Mouse (Mus musculus) heart, postnatal 10 days (tissue): ENCODE data around the gene Kmt5c. TPM values are rescaled to one million over a fixed set of nuclear protein-coding genes. Genes with fewer than 3 reads are reported as not detected.

ENCODE experiments used
- DNase-seq, 2 experiments: peaks; one replicate each; pipeline ENCODE4 v3.0.0; 2021
- intact Hi-C: fragments of 180-260 bp; cut with DNase I; formaldehyde crosslinking; loops from one replicate; pipeline ENCODE4 v1.15.1; 2025
- total RNA-seq, 2 experiments: library from RNA; stranded (reverse); gene quantifications; 2 replicates each; pipeline ENCODE4 v1.2.3; 2021

Kmt5c gene
- total RNA-seq, 2 experiments from 2014 or later = 32.1 to 37.1 TPM

DNA sequence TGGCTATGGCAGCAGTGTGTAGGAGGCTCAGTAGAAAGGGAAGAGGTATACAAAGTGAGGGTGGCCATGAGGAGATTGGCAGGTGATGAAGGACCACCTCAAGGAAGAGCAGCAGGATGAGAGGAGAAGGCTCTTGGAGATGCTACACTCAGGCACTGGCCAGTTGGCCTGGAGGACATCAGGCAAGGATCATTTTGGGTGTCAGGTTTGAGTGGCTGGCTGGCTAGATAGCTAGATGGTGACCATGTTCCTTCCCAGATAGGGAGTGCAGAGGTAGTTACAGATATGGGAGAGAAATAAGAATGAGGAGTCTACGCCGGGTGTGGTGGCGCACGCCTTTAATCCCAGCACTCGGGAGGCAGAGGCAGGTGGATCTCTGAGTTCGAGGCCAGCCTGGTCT is 5.0 kb downstream of the Kmt5c start:
- intact Hi-C loops = no loop called here
- DNase-seq = no peak

DNA sequence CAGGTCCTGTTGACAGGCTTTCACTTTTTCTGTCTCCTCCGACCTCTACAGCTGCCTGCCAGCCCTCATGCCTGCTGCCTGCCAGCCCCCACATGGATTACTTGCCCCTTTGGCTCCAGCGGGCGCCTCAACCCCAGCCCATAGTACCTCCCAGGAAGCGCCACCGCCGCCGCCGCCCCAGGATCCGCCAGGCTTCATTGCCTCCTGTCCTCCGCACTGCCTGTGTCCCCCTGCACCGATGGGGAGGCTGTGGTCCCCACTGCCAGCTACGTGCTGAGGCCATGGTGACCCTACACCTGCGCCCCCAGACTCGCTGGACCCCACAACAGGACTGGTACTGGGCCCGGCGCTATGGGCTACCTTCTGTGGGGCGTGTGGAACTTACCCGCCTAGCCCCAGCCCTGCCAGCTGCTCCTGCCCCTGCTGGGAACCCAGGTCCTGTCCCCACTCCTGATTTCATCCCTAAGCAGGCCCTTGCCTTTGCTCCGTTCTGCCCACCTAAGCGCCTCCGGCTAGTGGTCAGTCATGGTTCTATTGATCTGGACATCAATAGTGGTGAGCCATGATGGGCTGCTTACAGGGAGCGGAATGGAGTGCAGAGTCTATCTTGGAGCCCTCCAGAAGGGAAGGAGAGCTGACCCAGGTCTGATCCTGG is 6.5 kb downstream of the Kmt5c start:
- intact Hi-C loops = no loop called here
- no peak for DNase-seq

DNA sequence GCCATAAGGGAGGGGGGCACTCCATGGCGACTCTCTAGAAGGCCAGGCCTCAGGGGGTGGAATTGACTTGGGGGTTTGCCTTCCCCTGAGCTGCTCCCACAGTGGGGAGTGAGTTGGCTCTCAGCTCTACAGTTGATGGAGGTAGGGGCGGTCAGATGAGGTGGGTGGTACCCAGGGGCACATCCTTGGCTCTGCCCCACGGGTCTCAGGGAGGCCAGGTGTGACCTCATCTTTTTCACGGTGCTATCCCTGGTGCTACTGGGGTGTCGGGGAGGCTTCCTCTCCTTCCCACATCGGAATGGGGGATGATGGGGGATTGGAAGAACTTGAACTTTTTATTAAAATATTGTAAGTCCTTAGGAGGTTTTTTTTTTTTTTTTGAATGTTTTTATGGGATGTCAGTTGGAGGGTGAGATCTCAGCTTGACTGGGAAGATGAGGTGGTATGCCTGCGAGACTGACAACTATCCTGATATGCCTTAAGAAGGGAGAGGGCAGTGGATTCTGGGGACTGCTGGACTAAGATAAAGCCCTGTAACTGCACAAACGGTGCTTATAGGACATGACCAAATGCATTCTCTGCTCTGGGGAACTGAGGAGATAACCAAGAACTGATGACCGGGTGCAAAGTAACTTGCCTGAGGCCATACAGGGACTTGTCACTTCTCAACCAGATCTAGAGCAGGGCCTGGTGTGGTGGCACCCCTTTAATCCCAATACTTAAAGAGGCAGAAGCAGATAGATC is 7.4 kb downstream of the Kmt5c start:
- DNase-seq = no peak
- intact Hi-C loops = no loop called here

DNA sequence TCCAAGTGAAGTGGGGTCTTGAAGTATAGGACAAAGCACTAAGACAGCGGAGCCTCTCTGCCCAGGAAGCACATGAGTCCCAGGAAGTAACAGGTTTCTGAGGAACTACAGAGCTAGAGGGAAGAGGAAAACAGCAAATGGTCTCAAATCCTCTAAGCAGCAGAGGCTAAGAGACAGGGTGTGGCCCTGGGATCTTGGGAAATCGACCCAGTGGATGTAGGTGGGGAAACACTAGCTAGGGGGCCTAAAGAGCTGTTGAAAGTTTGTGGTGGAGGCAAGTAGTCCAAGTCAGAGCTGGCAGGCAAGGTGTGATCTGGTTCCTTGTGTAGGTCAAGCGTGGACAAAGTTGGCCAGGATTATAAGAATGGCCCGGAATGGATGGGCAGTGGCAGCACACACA is 8.4 kb downstream of the Kmt5c start:
- intact Hi-C loops = no loop called here
- DNase-seq = no peak

GRCm38 (mm10) chr7:4749169-4749568 is 9.3 kb downstream of the Kmt5c start:
- DNase-seq = no peak
- intact Hi-C loops = no loop called here

DNA sequence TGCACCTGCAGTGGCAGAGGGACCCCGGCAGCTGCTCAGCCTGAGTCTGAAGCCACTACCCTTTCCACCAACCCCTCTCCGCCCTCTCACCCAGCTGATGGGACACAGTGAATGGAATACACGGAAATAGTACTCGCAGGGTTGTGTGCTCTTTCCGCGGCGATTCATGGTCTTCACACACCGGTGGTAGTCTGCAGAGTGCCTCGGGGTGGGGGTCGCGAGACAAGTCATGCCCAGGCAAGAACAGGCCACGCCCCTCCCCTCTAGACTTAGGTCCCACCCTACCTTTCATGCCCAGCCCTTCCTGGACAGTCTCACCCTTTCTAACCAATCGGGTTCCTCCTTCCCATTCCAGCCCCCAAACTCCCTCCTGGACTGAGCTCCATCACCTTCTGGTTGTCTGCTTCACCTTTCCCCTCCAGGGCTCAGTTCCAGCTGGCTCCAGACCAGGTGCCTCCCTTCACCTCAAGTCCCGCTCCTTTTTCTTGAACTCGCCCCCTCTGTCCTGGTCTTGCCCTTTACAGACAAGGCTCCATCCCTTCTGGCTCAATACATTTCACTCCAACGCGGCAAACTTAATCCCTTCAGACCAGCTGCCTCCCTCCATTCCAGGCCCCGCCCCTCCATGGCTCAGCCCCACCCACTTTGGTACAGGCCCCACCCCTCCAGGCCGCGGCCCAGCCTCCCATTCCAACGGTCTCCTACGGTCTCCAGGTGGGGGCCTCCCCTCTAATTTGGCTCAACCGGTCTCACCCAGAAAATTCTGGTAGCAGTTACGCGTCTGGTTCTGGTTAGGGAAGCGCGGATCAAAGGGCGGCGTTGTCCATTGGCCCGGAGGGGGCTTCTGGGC is 12.3 kb downstream of the Kmt5c start:
- peak; percentile 25 to 41 for DNase-seq
- intact Hi-C loops = no loop called here

DNA sequence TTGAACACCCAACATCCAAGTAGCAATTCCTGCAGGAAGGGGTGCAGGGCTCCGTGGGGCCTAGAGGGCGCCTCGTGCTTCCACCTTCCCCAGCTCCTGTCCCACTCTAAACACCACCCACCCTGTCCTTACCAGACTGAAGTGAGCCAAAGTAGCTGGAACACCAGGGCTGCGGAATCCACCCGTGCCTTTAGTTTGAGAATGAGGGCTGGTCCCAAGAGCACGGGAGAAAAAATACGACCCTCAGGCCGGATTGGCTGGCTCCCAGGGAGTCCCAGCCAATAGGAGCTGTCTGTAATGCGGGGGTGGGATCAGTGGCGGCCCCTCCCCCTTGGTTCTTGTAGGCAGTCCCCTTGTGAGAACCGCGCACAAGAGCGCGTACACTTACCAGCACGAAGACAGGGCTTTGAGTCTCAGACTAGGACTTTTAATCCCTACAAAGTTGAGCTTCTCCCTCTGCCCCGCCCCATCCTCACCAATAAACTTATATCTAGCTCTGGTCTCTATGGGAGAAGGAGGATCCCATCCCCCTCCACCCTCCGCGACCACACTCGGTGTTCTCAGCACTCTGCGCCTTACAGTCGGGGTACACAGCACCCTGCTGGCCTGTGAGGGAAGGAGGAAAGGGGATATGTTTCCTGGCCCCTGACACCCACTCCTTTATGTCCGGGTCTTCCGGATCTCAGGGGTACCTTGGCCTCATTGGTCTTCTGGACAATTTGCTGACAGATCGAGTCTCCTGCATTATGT is 13.1 kb downstream of the Kmt5c start, which contains the start of gene Cox6b2:
Cox6b2 (minus strand) TSS at position 274 of the 750 bp plus-strand sequence.
- peak; percentile 77 to 79 for DNase-seq
- intact Hi-C loops = no loop called here

DNA sequence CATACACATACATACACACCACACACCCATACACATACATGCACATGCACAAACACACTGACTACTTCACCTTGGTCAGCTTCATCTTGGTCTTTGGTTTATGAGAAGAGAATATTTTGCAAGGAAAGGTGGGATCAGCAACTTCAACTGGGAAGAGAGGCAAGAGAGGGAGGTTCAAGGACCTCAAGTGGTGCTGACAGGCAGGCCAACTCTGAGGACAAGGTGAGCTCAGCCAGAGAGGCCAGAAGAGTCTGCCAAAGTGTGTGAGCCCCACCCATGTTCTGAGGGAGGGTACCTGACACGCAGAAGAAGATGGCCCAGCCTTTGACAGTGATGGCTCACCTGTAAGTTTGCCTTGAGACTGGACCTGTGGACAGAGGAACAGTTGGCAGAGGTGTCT is 19.8 kb downstream of the Kmt5c start:
- intact Hi-C loops = loop anchor here (2.0 kb wide), 1 partner anchor 23 kb away; the partner anchor contains the start of genes Il11 and Tmem190
- DNase-seq = no peak

DNA sequence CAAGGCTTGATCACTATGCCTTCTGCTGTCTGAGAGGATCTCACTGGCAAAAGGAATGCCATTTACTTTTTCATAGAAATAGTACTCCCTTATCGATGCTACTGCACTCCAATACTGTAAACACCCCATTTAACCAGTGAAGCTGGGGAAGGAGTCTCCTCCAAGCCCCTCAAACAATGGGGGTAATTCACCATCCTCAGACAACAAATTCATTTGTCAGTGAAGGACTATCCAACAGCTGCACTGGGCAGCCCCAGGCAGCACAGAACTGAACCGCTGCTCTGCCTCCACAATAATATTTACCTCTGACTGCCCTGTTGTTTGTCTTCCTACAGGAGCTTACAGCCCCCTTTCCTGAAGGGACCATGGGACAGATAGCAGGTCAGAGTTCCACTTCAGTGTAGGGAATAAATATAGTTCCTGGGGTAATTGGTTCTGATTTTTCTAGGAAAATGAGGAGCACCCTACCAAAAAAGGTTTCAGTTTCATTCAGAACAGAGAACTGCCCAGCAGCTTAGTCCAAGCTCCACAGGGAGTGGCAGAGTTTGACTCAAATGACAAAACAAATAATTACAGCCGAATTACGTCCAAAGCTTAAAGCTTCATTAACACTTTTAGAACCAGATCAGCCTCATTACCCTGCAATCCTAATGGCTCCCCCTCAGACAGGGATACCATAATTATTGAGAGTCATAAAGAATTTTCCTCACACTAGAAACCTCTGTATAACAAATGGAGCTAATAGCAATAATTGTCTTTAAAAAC is 25.2 kb downstream of the Kmt5c start:
- intact Hi-C loops = no loop called here
- no peak for DNase-seq

DNA sequence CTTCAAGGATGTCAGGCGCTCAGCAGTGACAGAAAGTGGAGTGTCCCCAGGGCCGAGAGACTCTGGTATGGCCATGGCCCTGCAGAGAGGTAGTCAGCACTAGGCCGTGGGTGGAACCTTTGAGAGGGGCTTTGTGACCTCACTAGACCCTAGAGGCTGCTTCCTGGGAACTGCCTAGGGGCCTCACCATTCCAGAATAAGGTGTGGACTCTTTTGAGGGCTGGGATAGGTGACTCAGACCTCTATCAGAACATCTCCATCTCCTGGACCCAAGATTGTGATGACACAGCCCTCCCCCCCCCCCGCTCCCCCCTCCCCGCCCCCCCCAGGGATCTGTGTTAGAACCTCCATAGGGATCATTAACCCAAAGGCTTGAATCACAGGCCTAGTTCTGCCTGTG is 31.3 kb downstream of the Kmt5c start, which contains the start of gene Fam71e2:
Fam71e2 (minus strand) TSS at position 101 of the 400 bp plus-strand sequence.
- no peak for DNase-seq
- intact Hi-C loops = no loop called here

DNA sequence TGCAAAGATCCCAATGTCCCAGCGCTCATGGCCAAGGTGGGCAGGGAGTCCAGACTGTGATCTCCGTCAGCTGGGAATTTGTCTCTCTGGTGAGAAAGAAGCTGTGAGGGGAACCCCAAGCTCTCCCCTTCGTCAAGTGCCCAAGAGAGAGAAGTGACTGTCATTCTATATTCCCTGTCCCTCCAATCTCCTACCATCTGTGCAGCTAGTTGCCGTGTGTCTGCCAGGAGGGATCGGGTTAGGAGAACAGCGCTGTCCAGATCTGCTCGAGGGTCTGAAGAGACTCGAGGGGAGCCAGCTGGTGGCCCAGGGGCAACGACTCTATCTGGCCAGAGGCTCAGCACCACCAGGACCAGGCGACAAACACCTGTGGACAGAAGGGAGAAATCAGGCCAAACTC is 36.2 kb downstream of the Kmt5c start:
- intact Hi-C loops = no loop called here

GRCm38 (mm10) chr7:4776861-4777830 is 37.2 kb downstream of the Kmt5c start:
- intact Hi-C loops = no loop called here

More for the DNA sequence above, 36.2 kb downstream of the Kmt5c start:
- DNase-seq = no peak

DNA sequence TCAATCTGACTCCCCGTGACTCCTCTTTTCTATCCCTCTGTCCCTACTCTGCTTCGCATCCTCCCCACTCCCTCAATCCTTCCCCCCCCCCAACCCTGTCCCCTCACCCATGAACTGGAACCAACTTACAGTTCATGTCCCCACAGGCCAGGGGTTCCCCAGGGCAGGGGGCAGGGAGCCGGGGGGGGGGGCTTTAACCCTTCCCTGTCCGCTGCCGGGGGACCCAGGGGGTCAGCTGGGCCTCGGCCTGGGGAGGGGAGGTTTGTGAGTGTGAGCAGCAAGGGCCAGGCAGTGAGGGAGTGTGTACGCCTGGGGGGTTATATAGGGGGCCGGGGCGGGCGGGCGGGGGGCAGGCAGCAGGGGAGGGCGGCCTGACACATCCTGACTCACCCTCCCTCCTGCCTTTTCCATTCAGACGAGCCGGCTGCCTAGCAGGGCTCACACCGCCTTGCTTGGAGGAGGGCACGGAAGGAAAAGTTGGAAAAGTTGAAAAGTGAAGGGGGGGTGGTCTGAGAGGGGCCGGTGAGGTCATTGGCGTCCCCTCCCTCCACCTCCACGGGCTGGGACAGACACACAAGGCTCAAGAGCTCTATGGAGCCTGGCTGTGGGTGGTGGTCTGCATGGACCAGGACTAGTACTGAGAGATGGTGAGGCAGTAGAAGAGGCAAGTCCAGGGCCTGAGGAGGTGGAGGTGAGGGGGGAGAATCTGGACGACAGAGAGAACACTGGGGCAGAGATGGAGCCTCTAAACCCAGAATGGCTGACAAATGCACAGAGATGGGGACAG is 38.1 kb downstream of the Kmt5c start:
- no peak for DNase-seq
- intact Hi-C loops = no loop called here

More at GRCm38 (mm10) chr7:4776861-4777830, 37.2 kb downstream of the Kmt5c start:
- DNase-seq = peak; percentile 64 to 67

DNA sequence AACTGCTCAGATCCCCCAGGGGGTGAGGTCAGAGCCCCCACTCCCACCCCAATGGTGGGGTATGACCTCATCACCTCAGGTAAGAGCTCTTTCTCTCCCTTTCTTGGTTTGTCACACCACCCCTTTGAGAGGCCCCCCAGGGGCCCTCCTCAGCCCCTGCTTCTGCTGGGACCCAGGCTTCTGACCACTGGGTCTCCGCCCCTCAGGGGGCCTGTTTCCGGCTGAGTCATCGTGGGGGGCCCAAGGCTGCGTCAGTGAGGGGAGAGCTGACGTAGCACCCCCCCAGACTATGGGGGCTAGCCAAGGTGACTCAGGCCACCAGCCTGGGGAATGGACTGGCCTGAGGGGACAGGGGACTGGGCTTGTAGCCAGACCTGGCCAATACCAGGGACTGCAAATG is 40.0 kb downstream of the Kmt5c start:
- intact Hi-C loops = no loop called here

GRCm38 (mm10) chr7:4782130-4782529 is 42.2 kb downstream of the Kmt5c start:
- no peak for DNase-seq
- intact Hi-C loops = loop anchor here (2.0 kb wide), 1 partner anchor 23 kb away; no protein-coding TSS in a partner anchor

More for the DNA sequence above, 40.0 kb downstream of the Kmt5c start:
- no peak for DNase-seq

DNA sequence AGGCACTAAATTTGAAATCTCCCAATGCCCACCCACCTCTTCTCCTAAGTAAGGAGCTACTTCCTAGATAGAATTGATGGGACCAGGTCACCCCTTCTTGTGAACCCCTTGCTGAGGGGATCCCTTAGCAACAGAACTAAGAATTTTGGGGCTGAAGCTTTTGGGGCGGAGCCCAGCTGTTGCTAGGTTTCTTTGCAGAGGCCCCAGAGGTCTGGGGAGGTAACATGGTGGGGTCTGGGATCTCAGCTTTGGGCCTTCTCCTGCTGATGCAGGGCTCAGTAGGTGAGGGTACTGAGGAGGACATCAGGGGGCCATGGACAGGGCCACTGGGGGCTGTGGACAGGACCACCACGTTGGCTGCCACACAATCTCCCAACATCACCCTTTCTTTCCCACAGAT is 42.8 kb downstream of the Kmt5c start, which contains the start of the genes Il11 and Tmem190:
Il11 (minus strand) TSS at position 101 of the 400 bp plus-strand sequence.
Tmem190 (plus strand) TSS at position 179 of the 400 bp plus-strand sequence.
- DNase-seq = no peak
- intact Hi-C loops = loop anchor here (2.0 kb wide), 1 partner anchor 24 kb away; no protein-coding TSS in a partner anchor

GRCm38 (mm10) chr7:4783667-4784268 is 43.9 kb downstream of the Kmt5c start:
- intact Hi-C loops = loop anchor here (2.0 kb wide), 1 partner anchor 25 kb away; no protein-coding TSS in a partner anchor
- DNase-seq = no peak
